Mouse (Mus musculus): ENCODE measurements at regions not wholly inside any gene's neighbourhood (a gene's known extent, or its start where the extent isn't known, plus 50 kb on each side); places are given as distances from the start of the nearest gene placed in this dataset.

GRCm38 (mm10) chr2:57424879-57425278 lies 187.4 kb downstream of the Gpd2 start:
- no peak for DNase-seq (ENCODE audit: low spot score in 2 of 2)

- no peak for DNase-seq (ENCODE audit: low spot score in 2 of 2)
These were observed 188.0 kb downstream of the Gpd2 start for GRCm38 (mm10) chr2:57425439-57425838.

GRCm38 (mm10) chr2:57450996-57451770 lies 213.7 kb downstream of the Gpd2 start:
- DNase-seq (ENCODE audit: low spot score in 2 of 2): peak in 1 of 2 experiments; percentile 25

- no peak for DNase-seq (ENCODE audit: low spot score in 2 of 2)
These were observed 216.7 kb downstream of the Gpd2 start for GRCm38 (mm10) chr2:57453896-57454679.

GRCm38 (mm10) chr2:57459901-57460300 lies 222.5 kb downstream of the Gpd2 start:
- no peak for DNase-seq (ENCODE audit: low spot score in 2 of 2)

GRCm38 (mm10) chr2:57473873-57474272 lies 236.4 kb downstream of the Gpd2 start:
- no peak for DNase-seq (ENCODE audit: low spot score in 2 of 2)

- no peak for DNase-seq (ENCODE audit: low spot score in 2 of 2)
These were observed 254.7 kb downstream of the Gpd2 start for GRCm38 (mm10) chr2:57492116-57492515.

- no peak for DNase-seq (ENCODE audit: low spot score in 2 of 2)
These were observed 255.6 kb downstream of the Gpd2 start for GRCm38 (mm10) chr2:57492914-57493621.

GRCm38 (mm10) chr2:57496315-57496954 lies 259.0 kb downstream of the Gpd2 start:
- DNase-seq (ENCODE audit: low spot score in 2 of 2): no peak

GRCm38 (mm10) chr2:57497933-57498332 lies 260.5 kb downstream of the Gpd2 start:
- no peak for DNase-seq (ENCODE audit: low spot score in 2 of 2)

GRCm38 (mm10) chr2:57504678-57505077 lies 267.2 kb downstream of the Gpd2 start:
- no peak for DNase-seq (ENCODE audit: low spot score in 2 of 2)

- DNase-seq (ENCODE audit: low spot score in 2 of 2): no peak
These were observed 285.0 kb downstream of the Gpd2 start for GRCm38 (mm10) chr2:57522465-57522864.

GRCm38 (mm10) chr2:57522983-57523382 lies 285.5 kb downstream of the Gpd2 start:
- no peak for DNase-seq (ENCODE audit: low spot score in 2 of 2)

- DNase-seq (ENCODE audit: low spot score in 2 of 2): no peak
These were observed 290.5 kb downstream of the Gpd2 start for GRCm38 (mm10) chr2:57527966-57528365.

- no peak for DNase-seq (ENCODE audit: low spot score in 2 of 2)
These were observed 302.4 kb downstream of the Gpd2 start for GRCm38 (mm10) chr2:57539842-57540241.

GRCm38 (mm10) chr2:57565258-57565657 lies 327.8 kb downstream of the Gpd2 start:
- peak in 1 of 2 experiments; percentile 34 for DNase-seq (ENCODE audit: low spot score in 2 of 2)

GRCm38 (mm10) chr2:57566103-57566502 lies 328.7 kb downstream of the Gpd2 start:
- no peak for DNase-seq (ENCODE audit: low spot score in 2 of 2)

GRCm38 (mm10) chr2:57567183-57567582 lies 329.7 kb downstream of the Gpd2 start:
- no peak for DNase-seq (ENCODE audit: low spot score in 2 of 2)

- no peak for DNase-seq (ENCODE audit: low spot score in 2 of 2)
These were observed 349.6 kb downstream of the Gpd2 start for GRCm38 (mm10) chr2:57587065-57587464.

- DNase-seq (ENCODE audit: low spot score in 2 of 2): no peak
These were observed 356.1 kb downstream of the Gpd2 start for GRCm38 (mm10) chr2:57593558-57593957.

- DNase-seq (ENCODE audit: low spot score in 2 of 2): no peak
These were observed 360.4 kb downstream of the Gpd2 start for GRCm38 (mm10) chr2:57597694-57598358.

All from left cerebral cortex, adult 8-10 months (tissue).